Mouse (Mus musculus): ENCODE data around the gene Eif2ak4.

GRCm38 (mm10) chr2:118500191-118500590, 111.8 kb downstream of the Eif2ak4 start:
- TF ChIP-seq EP300 (optimal IDR thresholded peaks at IDR 0.05) (no peak), CTCF (IDR thresholded peaks at IDR 0.05; ENCODE audit: low read depth) (no peak)
